Mouse (Mus musculus) megakaryocyte, embryonic 14.5 days (primary cell): ENCODE results near the gene Gng7. TPM values are rescaled to one million over a fixed set of nuclear protein-coding genes. Genes with fewer than 3 reads are reported as not detected.
A peak's percentile ranks its signal among the peaks of the same experiment; 100 is the strongest.
"Not testable (repeated sequence)": the region's sequence is repeated elsewhere in the genome, so short reads cannot be mapped to it uniquely, and the experiment has no call there.

Experiments used
- H3K27me3 ChIP-seq: replicated peaks from 2 replicates; pipeline ENCODE3; 2012; ENCODE audit warnings: inconsistent platforms
- H3K36me3 ChIP-seq: replicated peaks from 2 replicates; pipeline ENCODE3; 2012; ENCODE audit warnings: low read length, inconsistent platforms, mixed read lengths
- H3K4me1 ChIP-seq: 2 replicates; pipeline ENCODE4 v1.6.1; 2012; ENCODE audit warnings: inconsistent platforms
- H3K4me3 ChIP-seq: replicated peaks from 2 replicates; pipeline ENCODE3; 2012; ENCODE audit warnings: moderate library complexity, mild to moderate bottlenecking, inconsistent platforms
- H3K9me3 ChIP-seq: 2 replicates; pipeline ENCODE4 v1.6.1; 2012; ENCODE audit warnings: inconsistent platforms
- FLI1 ChIP-seq: IDR thresholded peaks from 2 replicates; pipeline ENCODE4 v1.6.1; 2012; ENCODE audit warnings: low read length, inconsistent platforms, mixed read lengths
- GATA1 ChIP-seq: IDR thresholded peaks from 3 replicates; pipeline ENCODE4 v1.6.1; 2012; ENCODE audit warnings: mixed read lengths, low read length, inconsistent platforms, borderline replicate concordance
- polyA plus RNA-seq: library from polyadenylated mRNA; stranded (reverse); fragments of >175 nt; gene quantifications from 2 replicates; pipeline ENCODE4 v1.2.3, GENCODE M21; 2012; ENCODE audit warnings: low replicate concordance; ENCODE audit not compliant: insufficient read depth

The Gng7 gene
- polyA plus RNA-seq, 1 experiment, result 0.41 TPM

GRCm38 (mm10) chr10:81051133-81051532 lies 36.4 kb upstream of the Gng7 start:
- H3K9me3 ChIP-seq, result no peaks in the 10 kb centered on the region

GRCm38 (mm10) chr10:81050645-81051044 lies 35.9 kb upstream of the Gng7 start:
- H3K4me3 ChIP-seq, result peak overlapping the region; percentile 86
- peaks cover 100% of the 10 kb centered on the region for H3K36me3 ChIP-seq
- TF ChIP-seq GATA1 (no peak), FLI1 (no peak)
- H3K9me3 ChIP-seq, result no peaks in the 10 kb centered on the region
- H3K27me3 ChIP-seq, result no peaks in the 10 kb centered on the region
- peaks cover 78% of the 10 kb centered on the region for H3K4me1 ChIP-seq

More at GRCm38 (mm10) chr10:81051133-81051532, 36.4 kb upstream of the Gng7 start:
- no peaks in the 10 kb centered on the region for H3K27me3 ChIP-seq
- H3K4me3 ChIP-seq, result peak overlapping the region; percentile 86
- TF ChIP-seq GATA1, result no peak; the same call in 2 of the 3 replicates
- TF ChIP-seq FLI1, result no peak
- H3K4me1 ChIP-seq, result peaks cover 83% of the 10 kb centered on the region
- H3K36me3 ChIP-seq, result peaks cover 98% of the 10 kb centered on the region

GRCm38 (mm10) chr10:81045246-81045645 lies 30.5 kb upstream of the Gng7 start:
- H3K4me3 ChIP-seq, H3K27me3 ChIP-seq, H3K9me3 ChIP-seq: not testable (repeated sequence)
- Histone ChIP-seq H3K36me3 (peaks cover 81% of the 10 kb centered on the region), H3K4me1 (peaks cover 41% of the 10 kb centered on the region)

GRCm38 (mm10) chr10:81041458-81042175 lies 26.9 kb upstream of the Gng7 start:
- Histone ChIP-seq H3K4me1 (peaks cover 29% of the 10 kb centered on the region), H3K4me3 (no peak overlapping the region), H3K36me3 (peaks cover 45% of the 10 kb centered on the region), H3K27me3 (no peaks in the 10 kb centered on the region), H3K9me3 (no peaks in the 10 kb centered on the region)
- no peak for TF ChIP-seq GATA1
- no peak for TF ChIP-seq FLI1

GRCm38 (mm10) chr10:81036988-81037580 lies 22.3 kb upstream of the Gng7 start, which contains the start of gene Slc39a3:
TSS of gene Slc39a3 (minus strand) at chr10:81037426.
- peaks cover 20% of the 10 kb centered on the region for H3K36me3 ChIP-seq
- peak within 1 kb of the TSS; percentile 98 for H3K4me3 ChIP-seq
- H3K27me3 ChIP-seq, result no peaks in the 10 kb centered on the region
- no peaks in the 10 kb centered on the region for H3K9me3 ChIP-seq
- peaks cover 36% of the 10 kb centered on the region for H3K4me1 ChIP-seq
- TF ChIP-seq FLI1, result no peak; the same call in 1 of the 2 replicates
- TF ChIP-seq GATA1, result no peak

GRCm38 (mm10) chr10:81036251-81036650 lies 21.5 kb upstream of the Gng7 start:
- no peaks in the 10 kb centered on the region for H3K9me3 ChIP-seq
- H3K4me3 ChIP-seq, result no peak overlapping the region
- H3K27me3 ChIP-seq, result no peaks in the 10 kb centered on the region
- peaks cover 27% of the 10 kb centered on the region for H3K36me3 ChIP-seq
- peaks cover 30% of the 10 kb centered on the region for H3K4me1 ChIP-seq
- no peak for TF ChIP-seq FLI1
- no peak for TF ChIP-seq GATA1

GRCm38 (mm10) chr10:81033586-81033985 lies 18.8 kb upstream of the Gng7 start:
- peaks cover 2% of the 10 kb centered on the region for H3K27me3 ChIP-seq
- TF ChIP-seq FLI1 (no peak), GATA1 (no peak)
- no peak overlapping the region for H3K4me3 ChIP-seq
- peaks cover 25% of the 10 kb centered on the region for H3K4me1 ChIP-seq
- H3K9me3 ChIP-seq, result no peaks in the 10 kb centered on the region
- peaks cover 39% of the 10 kb centered on the region for H3K36me3 ChIP-seq

GRCm38 (mm10) chr10:81029031-81029430 lies 14.3 kb upstream of the Gng7 start:
- Histone ChIP-seq H3K4me1 (peaks cover 24% of the 10 kb centered on the region), H3K36me3 (peaks cover 39% of the 10 kb centered on the region), H3K9me3 (no peaks in the 10 kb centered on the region), H3K4me3 (no peak overlapping the region), H3K27me3 (peaks cover 28% of the 10 kb centered on the region)
- TF ChIP-seq FLI1 (no peak), GATA1 (no peak)

- peaks cover 18% of the 10 kb centered on the region for H3K4me1 ChIP-seq
- H3K27me3 ChIP-seq, result peaks cover 36% of the 10 kb centered on the region
- H3K9me3 ChIP-seq, result no peaks in the 10 kb centered on the region
- peaks cover 31% of the 10 kb centered on the region for H3K36me3 ChIP-seq
- TF ChIP-seq GATA1, result no peak
- no peak for TF ChIP-seq FLI1
- H3K4me3 ChIP-seq, result no peak overlapping the region
Observed at GRCm38 (mm10) chr10:81028219-81028618, 13.5 kb upstream of the Gng7 start.

GRCm38 (mm10) chr10:81027331-81027730 lies 12.6 kb upstream of the Gng7 start:
- peaks cover 43% of the 10 kb centered on the region for H3K27me3 ChIP-seq
- peaks cover 20% of the 10 kb centered on the region for H3K4me1 ChIP-seq
- TF ChIP-seq GATA1 (no peak), FLI1 (no peak)
- peaks cover 6% of the 10 kb centered on the region for H3K9me3 ChIP-seq
- peaks cover 22% of the 10 kb centered on the region for H3K36me3 ChIP-seq
- H3K4me3 ChIP-seq, result no peak overlapping the region
